Mouse (Mus musculus) cerebellum, adult 9-11 months (tissue): ENCODE results near the gene Raver1.
"Not testable (repeated sequence)": the region's sequence is repeated elsewhere in the genome, so short reads cannot be mapped to it uniquely, and the experiment has no call there.

ENCODE experiments used
- DNase-seq: peaks from one replicate; pipeline ENCODE4 v3.0.0; 2022

Gene Raver1

GRCm38 (mm10) chr9:21104814-21105213 is 13.0 kb upstream of the Raver1 start:
- DNase-seq, result no peak

- no peak for DNase-seq
Measured at GRCm38 (mm10) chr9:21102076-21102475, 10.3 kb upstream of the Raver1 start.

GRCm38 (mm10) chr9:21100447-21101161 is 8.8 kb upstream of the Raver1 start:
- no peak for DNase-seq

GRCm38 (mm10) chr9:21097793-21098192 is 6.0 kb upstream of the Raver1 start:
- no peak for DNase-seq

- no peak for DNase-seq
Measured at GRCm38 (mm10) chr9:21095958-21096357, 4.2 kb upstream of the Raver1 start.

- no peak for DNase-seq
Measured at GRCm38 (mm10) chr9:21093423-21093822, 1.6 kb upstream of the Raver1 start.

- DNase-seq, result no peak
Measured at GRCm38 (mm10) chr9:21090972-21091706, 669 bp downstream of the Raver1 start.

- peak; percentile 52 for DNase-seq
Measured at GRCm38 (mm10) chr9:21090537-21090936, 1.3 kb downstream of the Raver1 start.

GRCm38 (mm10) chr9:21083324-21083723 is 8.5 kb downstream of the Raver1 start:
- no peak for DNase-seq

- DNase-seq, result no peak
Measured at GRCm38 (mm10) chr9:21081127-21081526, 10.7 kb downstream of the Raver1 start.

GRCm38 (mm10) chr9:21075625-21076024 is 16.2 kb downstream of the Raver1 start:
- DNase-seq, result no peak

- DNase-seq, result no peak
Measured at GRCm38 (mm10) chr9:21074173-21074572, 17.6 kb downstream of the Raver1 start.

- peak; percentile 90 for DNase-seq
Measured at GRCm38 (mm10) chr9:21073044-21073840, 18.6 kb downstream of the Raver1 start, which contains the start of the genes Gm49373 and Fdx1l. TSS of gene Gm49373 (minus strand) at chr9:21073096. TSS of gene Fdx1l (minus strand) at chr9:21073614.

- DNase-seq, result no peak
Measured at GRCm38 (mm10) chr9:21072641-21073040, 19.2 kb downstream of the Raver1 start.

GRCm38 (mm10) chr9:21067006-21067684 is 24.7 kb downstream of the Raver1 start, which contains the start of gene Zglp1:
TSS of gene Zglp1 (minus strand) at chr9:21067093.
- no peak for DNase-seq

- DNase-seq, result no peak
Measured at GRCm38 (mm10) chr9:21062928-21063327, 28.9 kb downstream of the Raver1 start.

GRCm38 (mm10) chr9:21051578-21051977 is 40.2 kb downstream of the Raver1 start:
- no peak for DNase-seq

- no peak for DNase-seq
Measured at GRCm38 (mm10) chr9:21045235-21045634, 46.6 kb downstream of the Raver1 start.

GRCm38 (mm10) chr9:21044785-21045184 is 47.0 kb downstream of the Raver1 start:
- DNase-seq, result not testable (repeated sequence)

- no peak for DNase-seq
Measured at GRCm38 (mm10) chr9:21043563-21043962, 48.2 kb downstream of the Raver1 start.

- DNase-seq, result no peak
Measured at GRCm38 (mm10) chr9:21041308-21041707, 50.5 kb downstream of the Raver1 start.

- DNase-seq, result no peak
Measured at GRCm38 (mm10) chr9:21039779-21040178, 52.0 kb downstream of the Raver1 start.

GRCm38 (mm10) chr9:21037481-21037891 is 54.3 kb downstream of the Raver1 start:
- no peak for DNase-seq
